Mouse (Mus musculus) kidney, embryonic 15.5 days (tissue): ENCODE data around the gene Zfp541. TPM values are rescaled to one million over a fixed set of nuclear protein-coding genes. Genes with fewer than 3 reads are reported as not detected.

ENCODE experiments used
- ATAC-seq: fragments of 200-750 bp; cut with Nextera tagmentation; replicated peaks from 2 replicates; pipeline ENCODE4 v1.8.0; 2017; ENCODE audit warnings: moderate TSS enrichment; ENCODE audit not compliant: low FRiP score
- H3K27ac ChIP-seq: fragments of 300-500 bp; sonication (generic); 2 replicates; pipeline ENCODE4 v1.5.1; 2015; ENCODE audit warnings: mild to moderate bottlenecking, inconsistent platforms
- H3K27me3 ChIP-seq: fragments of 300-500 bp; sonication (generic); 2 replicates; pipeline ENCODE4 v1.6.1; 2015; ENCODE audit warnings: inconsistent platforms
- H3K36me3 ChIP-seq: fragments of 300-500 bp; sonication (generic); 2 replicates; pipeline ENCODE4 v1.6.1; 2015; ENCODE audit warnings: inconsistent platforms
- H3K4me1 ChIP-seq: fragments of 300-500 bp; sonication (generic); 2 replicates; pipeline ENCODE4 v1.6.1; 2015; ENCODE audit warnings: inconsistent platforms
- H3K4me2 ChIP-seq: fragments of 300-500 bp; sonication (generic); 2 replicates; pipeline ENCODE4 v1.6.1; 2015; ENCODE audit warnings: moderate library complexity, mild to moderate bottlenecking, inconsistent platforms
- H3K4me3 ChIP-seq: fragments of 300-500 bp; sonication (generic); replicated peaks from 2 replicates; pipeline ENCODE4 v1.5.1; 2015; ENCODE audit warnings: mild to moderate bottlenecking, inconsistent platforms
- H3K9ac ChIP-seq: fragments of 300-500 bp; sonication (generic); 2 replicates; pipeline ENCODE4 v1.6.1; 2015; ENCODE audit warnings: mild to moderate bottlenecking, inconsistent platforms
- H3K9me3 ChIP-seq: fragments of 300-500 bp; sonication (generic); replicated peaks from 2 replicates; pipeline ENCODE4 v1.6.1; 2016; ENCODE audit warnings: inconsistent platforms
- WGBS: fragments of 180-500 bp; shearing (Covaris S2); methylation state at CpG from one replicate; pipeline ENCODE4 v1.1.7; 2015; ENCODE audit warnings: mixed read lengths; 5-methylcytosine and 5-hydroxymethylcytosine counted together
- polyA plus RNA-seq: library from polyadenylated mRNA; unstranded; fragments of >200 nt; fragmentation: Nextera tagmentation; extraction: Ambion mirVana; gene quantifications from 2 replicates; pipeline ENCODE4 v1.2.1, GENCODE M21; 2015

Gene Zfp541
- polyA plus RNA-seq, 1 experiment from 2014 or later, result not detected

DNA sequence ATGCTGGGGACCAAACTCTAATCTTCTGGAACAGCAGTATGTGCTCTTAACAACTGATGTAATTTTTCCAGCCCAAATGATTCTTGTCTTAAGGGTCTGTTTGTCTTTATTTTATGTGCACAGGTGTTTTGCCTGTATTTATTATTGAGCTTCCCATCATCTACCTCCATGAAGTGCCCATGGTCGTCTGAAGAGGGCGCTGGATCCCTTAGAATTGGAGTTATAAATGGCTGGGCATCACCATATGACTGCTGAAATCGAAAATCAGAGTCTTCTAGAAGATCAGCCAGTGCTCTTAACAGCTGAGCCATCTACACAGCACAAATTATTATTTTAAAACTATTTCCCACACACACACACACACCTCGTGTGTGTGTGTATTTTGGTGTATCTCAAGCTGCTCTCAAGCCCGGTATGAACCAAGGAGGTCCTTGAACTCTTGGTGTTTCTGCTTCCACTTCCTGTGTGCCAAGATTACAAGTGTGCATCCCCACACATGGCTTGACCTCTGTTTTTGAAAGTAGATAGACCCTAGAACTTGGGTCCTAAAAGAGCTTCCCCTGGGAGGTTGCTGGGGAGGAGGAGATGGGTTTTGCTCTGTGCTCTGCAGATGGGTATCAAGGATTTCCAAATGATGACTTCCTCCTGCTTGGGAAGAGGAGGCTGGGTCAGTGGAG lies 5.0 kb upstream of the Zfp541 start:
- 30% methylated on average over 5 of the region's 5 CpGs for WGBS
- Histone ChIP-seq H3K9ac (no peak overlapping the region), H3K36me3 (no peaks in the 10 kb centered on the region), H3K4me2 (no peak overlapping the region), H3K9me3 (0 out of 2 replicates have a peak, but pooled peaks cover 4% of the 10 kb centered on the region), H3K4me1 (peaks cover 17% of the 10 kb centered on the region), H3K27ac (no peak overlapping the region), H3K27me3 (peaks cover 17% of the 10 kb centered on the region), H3K4me3 (no peak overlapping the region)
- ATAC-seq, result no peak

DNA sequence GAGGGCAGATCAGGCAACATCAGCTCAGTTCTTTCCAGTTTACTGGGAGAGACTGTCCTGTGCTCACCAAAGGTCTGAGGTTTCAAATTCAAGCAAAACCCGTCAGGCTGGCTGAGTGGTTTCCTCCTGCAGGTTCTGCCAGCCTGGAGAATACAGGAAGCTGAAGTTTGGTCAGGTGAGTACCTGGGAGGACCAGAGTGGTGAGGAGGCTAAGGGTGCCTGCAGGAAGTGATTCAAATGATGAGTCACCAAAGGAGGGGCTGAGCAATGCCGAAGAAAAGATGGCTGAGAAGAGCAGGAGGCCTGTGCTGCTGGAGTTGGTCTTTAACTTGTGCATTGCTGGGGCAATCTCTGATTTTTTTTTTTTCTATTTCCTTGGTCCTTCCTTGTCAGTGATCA lies 4.5 kb upstream of the Zfp541 start:
- H3K9me3 ChIP-seq, result 0 out of 2 replicates have a peak, but pooled peaks cover 7% of the 10 kb centered on the region
- no peak overlapping the region for H3K4me2 ChIP-seq
- H3K36me3 ChIP-seq, result no peaks in the 10 kb centered on the region
- 50% methylated on average over 2 of the region's 2 CpGs for WGBS
- H3K9ac ChIP-seq, result no peak overlapping the region
- H3K27me3 ChIP-seq, result peaks cover 23% of the 10 kb centered on the region
- H3K27ac ChIP-seq, result no peak overlapping the region
- H3K4me1 ChIP-seq, result peaks cover 12% of the 10 kb centered on the region
- no peak overlapping the region for H3K4me3 ChIP-seq
- no peak for ATAC-seq

DNA sequence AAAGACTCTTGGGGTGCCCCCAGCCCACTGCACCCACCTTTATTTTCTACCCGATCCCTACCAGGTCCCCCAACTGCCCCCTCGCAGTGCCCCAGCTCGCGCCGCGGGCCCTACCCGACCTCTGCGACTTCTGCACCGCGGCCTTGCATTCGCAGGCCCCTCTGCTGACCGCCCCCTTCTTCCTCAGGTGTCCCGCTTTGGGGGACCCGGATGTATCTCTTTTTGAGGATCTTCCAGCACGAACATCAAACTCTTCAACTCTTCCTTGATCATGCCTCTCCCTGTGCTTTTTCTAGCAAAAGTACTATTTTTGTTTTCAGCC lies 446 bp downstream of the Zfp541 start:
- ATAC-seq, result no peak
- Histone ChIP-seq H3K9ac (no peak overlapping the region), H3K4me1 (peaks cover 4% of the 10 kb centered on the region; the same call in 1 of the 2 replicates), H3K4me3 (no peak overlapping the region), H3K27ac (no peak overlapping the region), H3K36me3 (no peaks in the 10 kb centered on the region), H3K9me3 (0 out of 2 replicates have a peak, but pooled peaks cover 7% of the 10 kb centered on the region), H3K4me2 (no peak overlapping the region), H3K27me3 (peaks cover 30% of the 10 kb centered on the region)
- 76% methylated on average over 15 of the region's 15 CpGs for WGBS

DNA sequence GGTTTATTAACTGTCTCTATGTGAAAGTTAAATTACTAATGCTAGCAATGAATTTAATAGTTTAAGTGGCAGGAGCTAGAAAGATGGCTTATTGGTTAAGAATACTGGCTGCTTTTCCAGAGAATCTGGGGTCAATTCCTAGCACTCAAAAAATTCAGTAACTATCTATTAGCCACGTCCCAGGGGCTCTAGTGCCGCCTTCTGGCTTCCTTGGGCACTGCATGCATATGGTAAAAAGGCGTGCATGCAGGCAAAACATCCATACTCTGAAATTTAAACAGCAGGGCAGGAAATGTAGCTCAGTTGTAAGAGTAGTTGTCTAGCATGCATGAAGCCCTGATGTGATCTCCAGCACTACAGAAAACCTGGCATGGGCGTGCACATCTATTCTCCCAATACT lies 1.9 kb downstream of the Zfp541 start:
- H3K36me3 ChIP-seq, result no peaks in the 10 kb centered on the region

DNA sequence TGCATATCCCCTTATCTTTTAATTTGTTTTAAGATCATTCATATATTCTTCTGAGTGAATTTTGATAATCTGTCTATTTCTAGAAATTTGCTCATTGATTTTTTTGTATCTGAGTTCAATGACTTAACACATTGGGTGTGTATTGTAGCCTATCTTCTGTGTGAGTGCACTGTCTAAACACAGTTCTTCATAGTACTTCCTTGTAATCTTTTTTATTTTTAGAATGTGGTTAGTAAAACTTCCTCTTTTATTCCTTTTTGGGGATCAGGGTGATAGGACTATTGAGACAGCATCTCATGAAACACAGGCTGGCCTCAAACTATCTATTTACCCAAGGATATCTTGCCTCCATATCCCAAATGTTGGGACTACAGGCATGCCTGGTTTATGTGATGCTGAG lies 9.2 kb downstream of the Zfp541 start:
- Histone ChIP-seq H3K4me3 (no peak overlapping the region), H3K27me3 (no peaks in the 10 kb centered on the region), H3K4me1 (no peaks in the 10 kb centered on the region), H3K9me3 (no peaks in the 10 kb centered on the region), H3K4me2 (no peak overlapping the region), H3K27ac (no peak overlapping the region), H3K9ac (no peak overlapping the region), H3K36me3 (no peaks in the 10 kb centered on the region)
- ATAC-seq, result no peak

More for the DNA sequence above, 1.9 kb downstream of the Zfp541 start:
- Histone ChIP-seq H3K27me3 (peaks cover 30% of the 10 kb centered on the region), H3K27ac (no peak overlapping the region), H3K4me3 (no peak overlapping the region), H3K9ac (no peak overlapping the region), H3K4me2 (no peak overlapping the region), H3K4me1 (peaks cover 4% of the 10 kb centered on the region; the same call in 1 of the 2 replicates), H3K9me3 (0 out of 2 replicates have a peak, but pooled peaks cover 7% of the 10 kb centered on the region)
- no peak for ATAC-seq
- 39% methylated on average over 4 of the region's 4 CpGs for WGBS

DNA sequence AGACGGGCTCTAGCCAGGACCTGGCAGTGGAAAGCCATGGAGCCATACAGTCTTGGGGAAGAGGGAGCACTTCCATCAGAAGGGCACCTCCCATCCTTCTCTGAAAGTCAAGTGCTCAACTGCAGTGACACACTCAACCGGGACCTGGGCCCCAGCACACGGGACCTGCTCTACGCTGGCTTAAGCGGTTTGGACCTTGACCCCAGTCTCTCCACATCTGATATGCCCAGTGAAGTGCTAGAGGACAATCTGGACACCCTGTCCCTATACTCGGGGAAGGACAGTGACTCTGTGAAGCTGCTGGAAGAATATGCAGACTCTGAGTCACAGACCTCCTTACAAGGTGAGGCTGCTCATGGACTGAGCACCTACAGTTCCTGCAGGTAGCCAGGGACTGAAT lies 10.3 kb downstream of the Zfp541 start:
- H3K4me1 ChIP-seq, result no peaks in the 10 kb centered on the region
- H3K36me3 ChIP-seq, result no peaks in the 10 kb centered on the region
- H3K4me3 ChIP-seq, result no peak overlapping the region
- WGBS, result 72% methylated on average over 6 of the region's 6 CpGs
- H3K27ac ChIP-seq, result no peak overlapping the region
- H3K4me2 ChIP-seq, result no peak overlapping the region
- no peak for ATAC-seq
- no peaks in the 10 kb centered on the region for H3K9me3 ChIP-seq
- no peaks in the 10 kb centered on the region for H3K27me3 ChIP-seq
- no peak overlapping the region for H3K9ac ChIP-seq

DNA sequence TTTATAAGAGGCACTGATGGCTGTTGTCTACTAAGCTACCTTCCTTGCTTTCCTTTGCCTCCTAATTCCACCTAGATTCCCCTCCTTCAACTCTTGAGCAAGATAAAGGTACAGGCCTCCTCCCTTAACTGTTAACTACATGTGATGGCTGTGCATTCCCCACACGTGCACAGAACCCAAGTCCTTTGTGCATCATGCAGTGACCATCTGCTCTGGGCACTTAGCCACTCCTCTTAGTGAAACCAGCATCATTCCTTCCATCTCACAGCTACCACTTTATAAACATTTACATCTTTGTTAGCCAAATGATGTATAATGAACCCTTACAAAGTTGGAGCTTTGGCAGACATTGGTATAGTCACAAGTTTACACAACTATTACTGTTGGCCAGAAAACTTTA lies 18.3 kb downstream of the Zfp541 start:
- no peaks in the 10 kb centered on the region for H3K9me3 ChIP-seq

DNA sequence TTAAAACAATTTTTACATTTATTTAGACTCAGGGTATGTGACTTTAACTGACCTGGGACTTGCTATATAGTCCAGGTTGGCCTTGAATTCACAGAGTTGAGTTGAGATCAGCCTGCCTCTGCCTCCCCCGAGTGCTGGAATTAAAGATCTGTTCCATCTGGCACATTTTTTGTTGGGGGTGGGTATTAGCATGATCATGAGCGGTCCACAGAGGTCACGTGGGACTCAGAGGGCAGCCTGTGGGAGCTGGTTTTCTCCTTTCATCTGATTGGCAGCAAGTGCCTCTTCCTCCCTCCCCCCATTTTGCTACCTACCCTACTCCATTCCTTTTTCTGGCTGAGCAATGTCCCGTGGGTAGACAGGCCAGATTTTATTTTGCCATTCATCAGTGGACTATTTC lies 19.0 kb downstream of the Zfp541 start:
- no peak overlapping the region for H3K4me2 ChIP-seq
- no peaks in the 10 kb centered on the region for H3K4me1 ChIP-seq
- H3K9ac ChIP-seq, result no peak overlapping the region
- WGBS, result 63% methylated on average over 4 of the region's 4 CpGs
- H3K36me3 ChIP-seq, result no peaks in the 10 kb centered on the region
- no peak overlapping the region for H3K27ac ChIP-seq
- no peak for ATAC-seq
- H3K27me3 ChIP-seq, result 0 out of 2 replicates have a peak, but pooled peaks cover 5% of the 10 kb centered on the region
- H3K9me3 ChIP-seq, result no peaks in the 10 kb centered on the region
- no peak overlapping the region for H3K4me3 ChIP-seq

More for the DNA sequence above, 18.3 kb downstream of the Zfp541 start:
- Histone ChIP-seq H3K4me3 (no peak overlapping the region), H3K9ac (no peak overlapping the region), H3K27me3 (0 out of 2 replicates have a peak, but pooled peaks cover 5% of the 10 kb centered on the region), H3K4me1 (no peaks in the 10 kb centered on the region), H3K36me3 (no peaks in the 10 kb centered on the region), H3K27ac (no peak overlapping the region), H3K4me2 (no peak overlapping the region)
- WGBS, result 70% methylated on average over 1 of the region's 1 CpGs
- no peak for ATAC-seq

DNA sequence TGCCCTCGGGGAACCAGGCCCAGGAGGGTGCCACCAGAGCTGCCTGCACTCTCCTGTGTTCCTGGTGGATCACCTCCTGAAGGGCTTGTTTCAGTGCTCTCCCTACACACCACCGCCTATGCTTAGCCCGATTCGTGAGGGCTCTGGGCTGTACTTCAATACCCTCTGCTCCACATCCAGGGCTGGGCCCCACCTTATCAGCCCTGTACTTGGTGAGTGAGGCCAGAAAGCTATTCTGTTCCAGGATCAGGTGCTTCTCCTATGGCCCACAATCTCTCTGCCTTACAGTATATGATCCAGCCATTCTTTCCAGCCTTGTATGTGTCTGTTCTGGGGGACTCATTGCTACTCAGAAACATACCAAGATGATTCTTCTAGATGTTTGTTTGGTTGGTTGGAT lies 21.7 kb downstream of the Zfp541 start:
- Histone ChIP-seq H3K4me2 (no peak overlapping the region), H3K36me3 (no peaks in the 10 kb centered on the region), H3K9me3 (no peaks in the 10 kb centered on the region), H3K4me3 (no peak overlapping the region), H3K27ac (no peak overlapping the region), H3K9ac (no peak overlapping the region), H3K27me3 (0 out of 2 replicates have a peak, but pooled peaks cover 5% of the 10 kb centered on the region), H3K4me1 (no peaks in the 10 kb centered on the region)
- ATAC-seq, result no peak
- 59% methylated on average over 4 of the region's 4 CpGs for WGBS

DNA sequence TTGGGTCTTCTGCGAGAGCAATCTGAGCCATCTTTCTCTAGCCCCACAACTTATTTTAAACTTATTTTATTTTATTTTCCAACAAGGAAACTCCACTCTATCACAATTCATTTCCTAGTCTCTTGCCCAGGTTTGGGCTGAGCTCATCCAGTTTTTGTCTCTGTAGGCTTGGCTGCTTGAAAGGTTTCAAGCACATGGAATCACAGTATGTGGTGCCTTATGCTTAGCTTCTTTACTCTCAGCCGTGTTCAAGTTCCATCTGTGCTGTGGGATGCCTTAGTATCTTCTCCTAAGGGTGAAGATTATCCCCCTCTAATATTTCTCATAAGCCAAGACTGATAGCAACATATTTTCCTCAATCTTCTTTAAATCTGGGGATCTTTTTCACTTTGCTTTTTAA lies 26.0 kb downstream of the Zfp541 start:
- no peak for ATAC-seq
- Histone ChIP-seq H3K27me3 (peaks cover 9% of the 10 kb centered on the region; the same call in 1 of the 2 replicates), H3K4me3 (no peak overlapping the region), H3K36me3 (no peaks in the 10 kb centered on the region), H3K27ac (no peak overlapping the region), H3K4me1 (no peaks in the 10 kb centered on the region), H3K9me3 (no peaks in the 10 kb centered on the region), H3K9ac (no peak overlapping the region), H3K4me2 (no peak overlapping the region)
- WGBS, result 75% methylated on average over 2 of the region's 2 CpGs

DNA sequence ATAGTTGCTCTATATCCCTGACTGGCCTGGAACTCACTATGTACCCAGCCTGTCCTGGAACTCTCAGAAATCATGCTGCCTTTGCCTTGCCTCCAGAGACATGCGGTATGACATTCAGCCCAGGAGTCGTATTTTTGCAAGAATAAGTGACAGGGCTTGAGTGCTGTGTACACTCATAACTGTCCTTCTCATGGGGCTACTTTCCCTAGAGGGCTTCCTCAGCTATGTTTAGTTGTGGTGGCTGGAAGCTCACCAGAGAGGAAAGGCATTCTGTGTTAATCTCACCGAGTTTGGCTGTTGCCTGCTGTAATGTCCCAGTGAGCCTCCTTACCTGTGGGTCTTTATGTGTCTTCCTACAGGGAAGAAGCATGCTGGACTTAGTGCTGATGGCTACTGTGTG lies 33.0 kb downstream of the Zfp541 start:
- 69% methylated on average over 3 of the region's 3 CpGs for WGBS
- no peak overlapping the region for H3K27ac ChIP-seq
- no peak overlapping the region for H3K4me3 ChIP-seq
- H3K4me1 ChIP-seq, result peaks cover 9% of the 10 kb centered on the region
- ATAC-seq, result no peak
- peaks cover 18% of the 10 kb centered on the region for H3K27me3 ChIP-seq
- H3K36me3 ChIP-seq, result no peaks in the 10 kb centered on the region
- H3K9ac ChIP-seq, result no peak overlapping the region
- H3K9me3 ChIP-seq, result no peaks in the 10 kb centered on the region
- H3K4me2 ChIP-seq, result no peak overlapping the region

DNA sequence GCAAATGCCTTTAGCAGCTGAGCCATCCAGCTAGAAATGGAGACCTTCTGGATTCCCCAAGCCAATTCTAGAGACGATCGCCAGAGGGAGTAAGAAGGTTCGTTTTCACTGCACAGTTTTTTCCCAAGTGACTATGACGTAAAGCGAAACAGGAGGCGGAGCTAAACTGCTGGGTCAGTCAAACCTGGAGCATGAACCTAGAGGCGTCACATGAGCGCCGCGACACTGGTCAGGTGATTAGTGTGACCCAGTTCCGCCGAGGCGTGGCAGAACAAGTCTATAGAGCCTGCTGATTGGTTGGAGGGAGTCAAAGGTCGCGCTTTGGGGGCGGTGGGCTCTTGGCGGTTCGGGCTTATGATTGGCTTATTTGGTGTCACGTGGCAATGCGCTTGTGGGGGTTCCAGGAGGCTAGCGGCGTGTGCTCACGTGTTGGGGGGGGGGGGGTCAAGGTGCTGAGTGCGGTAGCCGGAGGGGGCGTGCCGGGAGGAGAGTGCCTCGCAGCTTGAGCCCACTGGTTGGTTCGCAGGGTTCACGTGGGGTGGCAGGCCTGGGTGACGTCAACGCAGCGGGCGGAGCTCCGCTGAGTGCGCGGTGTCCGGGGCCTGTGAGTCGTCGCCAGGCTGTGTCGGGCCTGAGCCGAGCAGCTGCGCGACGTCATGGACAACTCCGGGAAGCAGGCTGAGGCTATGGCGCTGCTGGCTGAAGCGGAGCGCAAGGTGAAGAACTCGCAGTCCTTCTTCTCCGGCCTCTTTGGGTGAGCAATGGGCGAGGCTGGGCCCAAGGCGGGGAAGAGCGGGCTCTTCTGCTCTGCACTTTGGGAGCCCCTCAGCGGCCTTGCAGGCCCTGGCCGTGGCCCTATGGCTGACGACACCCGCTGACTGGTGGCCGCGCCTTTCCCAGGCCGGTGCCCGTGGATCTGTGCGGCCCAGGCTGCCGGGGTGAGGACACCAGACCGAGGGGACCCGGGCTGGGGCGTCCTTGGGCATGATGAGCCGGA lies 36.7 kb downstream of the Zfp541 start, which contains the start of gene Napa:
Gene Napa (plus strand): TSS at position 438 of the 997 bp plus-strand sequence.
- Histone ChIP-seq H3K4me2 (peak within 1 kb of the TSS; percentile 70), H3K27ac (peak within 1 kb of the TSS; percentile 77), H3K9ac (peak within 1 kb of the TSS; percentile 97), H3K4me1 (peaks cover 24% of the 10 kb centered on the region), H3K36me3 (peaks cover 28% of the 10 kb centered on the region), H3K9me3 (no peaks in the 10 kb centered on the region), H3K27me3 (peaks cover 14% of the 10 kb centered on the region), H3K4me3 (peak within 1 kb of the TSS; percentile 82)
- peak; percentile 99 for ATAC-seq
- under 1% methylated on average over 68 of the region's 68 CpGs for WGBS
